Mouse (Mus musculus) CH12.LX (cell line): Measurements from ENCODE around the gene Cryzl2. TPM values are rescaled to one million over a fixed set of nuclear protein-coding genes. Genes with fewer than 3 reads are reported as not detected.

Experiments used
- DNase-seq: peaks from one replicate; pipeline ENCODE4 v3.0.0-alpha.2; 2013; ENCODE audit errors: extremely low read depth
- H3K27ac ChIP-seq: 2 replicates; pipeline ENCODE4 v1.5.1; 2012; ENCODE audit warnings: low read depth, mild to moderate bottlenecking, control low read depth, moderate library complexity; ENCODE audit not compliant: insufficient read depth
- H3K27me3 ChIP-seq: replicated peaks from 2 replicates; pipeline ENCODE3; 2012; ENCODE audit warnings: inconsistent platforms
- H3K36me3 ChIP-seq, 2 experiments: replicated peaks in 1 of 2; 2 replicates each; pipeline versions ENCODE3 to v1.6.1; 2012; ENCODE audit warnings: inconsistent platforms in 1 of 2, low read length in 1 of 2, mild to moderate bottlenecking in 1 of 2, mixed read lengths in 1 of 2, moderate library complexity in 1 of 2; ENCODE audit not compliant: control insufficient read depth in 1 of 2, insufficient read depth in 1 of 2
- H3K4me1 ChIP-seq, 2 experiments: 2 replicates each; pipeline ENCODE4 v1.6.1; 2012; ENCODE audit warnings: inconsistent platforms in 1 of 2, moderate library complexity in 1 of 2; ENCODE audit not compliant: insufficient read depth in 2 of 2, control insufficient read depth in 1 of 2
- H3K4me2 ChIP-seq: 2 replicates; pipeline ENCODE4 v1.6.1; 2012; ENCODE audit warnings: low read depth, mild to moderate bottlenecking, control low read depth; ENCODE audit not compliant: poor library complexity, insufficient read depth, severe bottlenecking
- H3K4me3 ChIP-seq, 3 experiments: fragments of 150-350 bp in 1 of 3; sonication (generic) in 1 of 3; replicated peaks in 1 of 3; 2 replicates each; pipeline versions ENCODE3 to v1.5.1; 2011 to 2012; ENCODE audit warnings: low read depth in 2 of 3, low read length in 2 of 3, mild to moderate bottlenecking in 2 of 3, moderate library complexity in 2 of 3, control low read depth in 1 of 3, improper control_type of control experiment in 1 of 3, inconsistent platforms in 1 of 3, mixed read lengths in 1 of 3; ENCODE audit not compliant: poor library complexity in 1 of 3
- H3K79me2 ChIP-seq: replicated peaks from 2 replicates; pipeline ENCODE4 v1.6.1; 2012; ENCODE audit warnings: mild to moderate bottlenecking, moderate library complexity; ENCODE audit not compliant: control insufficient read depth, poor library complexity, insufficient read depth, severe bottlenecking; ENCODE audit errors: extremely low read depth
- H3K9ac ChIP-seq: 2 replicates; pipeline ENCODE4 v1.6.1; 2012; ENCODE audit warnings: low read depth, mild to moderate bottlenecking, control low read depth, moderate library complexity; ENCODE audit not compliant: insufficient read depth
- H3K9me3 ChIP-seq: replicated peaks from 2 replicates; pipeline ENCODE3; 2012; ENCODE audit warnings: low read length, inconsistent platforms, mixed read lengths
- BHLHE40 ChIP-seq: IDR thresholded peaks from 2 replicates; pipeline ENCODE4 v1.6.1; 2011; ENCODE audit warnings: mild to moderate bottlenecking, low read depth, low read length, improper control_type of control experiment
- GABPA ChIP-seq: IDR thresholded peaks from 2 replicates; pipeline ENCODE4 v1.6.1; 2012; ENCODE audit warnings: low read depth, low read length, improper control_type of control experiment, inconsistent platforms; ENCODE audit not compliant: insufficient replicate concordance
- HCFC1 ChIP-seq: IDR thresholded peaks from 2 replicates; pipeline ENCODE4 v1.6.1; 2012; ENCODE audit warnings: low read depth, mild to moderate bottlenecking, inconsistent platforms, low read length, improper control_type of control experiment
- IRF4 ChIP-seq: IDR thresholded peaks from 2 replicates; pipeline ENCODE4 v1.6.1; 2014; ENCODE audit warnings: low read depth, mild to moderate bottlenecking, inconsistent platforms, low read length, improper control_type of control experiment
- MAX ChIP-seq: IDR thresholded peaks from 2 replicates; pipeline ENCODE4 v1.6.1; 2011; ENCODE audit warnings: low read length, improper control_type of control experiment
- MAZ ChIP-seq: IDR thresholded peaks from 2 replicates; pipeline ENCODE4 v1.6.1; 2012; ENCODE audit warnings: low read depth, mild to moderate bottlenecking, inconsistent platforms, low read length, improper control_type of control experiment, moderate library complexity
- MEF2A ChIP-seq: IDR thresholded peaks from 2 replicates; pipeline ENCODE4 v1.6.1; 2014; ENCODE audit warnings: low read depth, mild to moderate bottlenecking, inconsistent platforms, low read length, improper control_type of control experiment, borderline replicate concordance
- TBP ChIP-seq: conservative IDR thresholded peaks from 2 replicates; pipeline ENCODE4 v1.6.1; 2011; ENCODE audit warnings: low read depth, low read length, improper control_type of control experiment
- ZMIZ1 ChIP-seq: IDR thresholded peaks from 2 replicates; pipeline ENCODE4 v1.6.1; 2012; ENCODE audit warnings: low read depth, mild to moderate bottlenecking, inconsistent platforms, low read length, improper control_type of control experiment
- ZNF384 ChIP-seq: IDR thresholded peaks from 2 replicates; pipeline ENCODE4 v1.6.1; 2012; ENCODE audit warnings: low read depth, low read length, improper control_type of control experiment, inconsistent platforms
- dilution Hi-C: fragments of 300-500 bp; cut with MboI; formaldehyde crosslinking; loops from 2 replicates; pipeline ENCODE4 v1.14.3; 2020; ENCODE audit warnings: low sequenced_read_pairs; ENCODE audit not compliant: extremely low pct_unique_long_range_greater_than_20kb, extremely low pct_ligation_motif_present
- in situ Hi-C: fragments of 300-500 bp; cut with MboI; formaldehyde crosslinking; loops from 3 replicates; pipeline ENCODE4 v1.14.3; 2019; ENCODE audit warnings: low sequenced_read_pairs, low pct_ligation_motif_present, low pct_unique_long_range_greater_than_20kb, mixed read lengths
- polyA plus RNA-seq: library from polyadenylated mRNA; unstranded; fragments of >175 nt; gene quantifications from 2 replicates; pipeline ENCODE4 v1.2.1, GENCODE M21; 2012; ENCODE audit warnings: low read depth; ENCODE audit not compliant: insufficient read length
- total RNA-seq, 2 experiments: library from RNA; depleted of rRNA; stranded (reverse); fragments of 300-350 nt in 1 of 2; fragments of >200 nt in 1 of 2; gene quantifications; 2 replicates each; pipeline ENCODE4 v1.2.3; 2012 to 2014

Gene Cryzl2
- total and polyA plus RNA-seq, 3 experiments, result 22.5 to 41.0 (median 25.0) TPM

DNA sequence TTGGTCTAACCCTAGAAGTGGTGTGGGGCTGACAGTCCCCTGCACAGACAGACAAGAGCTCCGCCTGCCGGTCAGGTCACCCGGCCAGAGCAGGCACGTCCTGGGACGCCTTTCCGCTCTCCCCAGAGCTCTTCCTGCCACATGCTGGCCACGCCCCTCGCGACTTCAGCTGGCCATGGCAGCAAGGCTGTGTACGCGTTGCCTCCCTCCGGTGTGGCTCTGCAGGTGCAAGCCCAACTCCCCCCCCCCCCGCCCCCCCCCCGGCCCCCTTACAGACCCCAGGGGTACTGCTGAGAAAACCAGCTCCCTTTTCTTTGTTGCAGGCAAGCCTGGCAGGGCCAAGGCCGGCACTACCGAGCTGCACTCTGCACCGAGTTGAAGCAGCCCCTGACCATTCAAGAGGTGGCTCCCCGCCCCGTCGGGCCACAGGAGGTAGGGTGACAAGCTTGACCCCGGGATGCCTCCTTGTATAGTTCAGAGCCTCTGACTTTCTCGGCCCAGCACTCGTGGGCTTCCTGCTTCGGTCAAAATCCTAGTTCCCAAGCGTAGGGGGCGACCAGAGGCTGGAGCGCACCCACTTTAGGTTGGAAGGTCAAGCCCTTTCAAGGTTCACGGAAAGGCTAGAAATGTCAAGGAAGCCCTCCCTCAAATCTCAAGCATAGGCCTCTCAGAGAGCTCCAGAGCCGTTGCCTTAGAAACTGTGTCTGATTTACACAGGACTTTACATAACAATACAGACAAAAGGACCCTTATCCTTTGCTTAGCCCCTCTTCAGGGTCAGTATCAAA lies at the start of gene Cryzl2 (continued):
- TF ChIP-seq GABPA, result no peak

DNA sequence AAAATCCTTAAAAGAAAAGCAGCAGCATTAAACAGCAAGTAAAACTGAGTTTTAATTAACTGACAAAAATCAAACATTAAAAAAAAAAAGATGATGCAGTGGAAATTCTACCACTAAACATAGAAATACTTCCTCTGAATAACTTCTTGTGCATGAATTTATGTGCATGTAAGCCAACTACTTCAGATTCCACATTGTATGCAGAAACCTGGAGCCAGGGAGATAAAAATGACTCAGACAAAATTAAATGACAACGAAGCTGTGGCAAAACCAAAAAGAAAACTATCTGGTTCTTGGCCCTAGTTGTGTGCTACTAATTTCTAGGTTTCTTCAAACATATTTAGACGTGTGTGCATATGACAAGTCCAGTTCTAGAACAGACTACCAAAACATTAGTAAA lies 48.7 kb upstream of the Cryzl2 start:
- Histone ChIP-seq H3K4me3 (no peak overlapping the region), H3K79me2 (no peaks in the 10 kb centered on the region), H3K4me2 (no peak overlapping the region), H3K9ac (no peak overlapping the region), H3K9me3 (no peaks in the 10 kb centered on the region), H3K36me3 (peaks cover 0 to 2% of the 10 kb centered on the region in 2 experiments), H3K4me1 (peaks cover 0 to 23% of the 10 kb centered on the region in 2 experiments; a peak in 2 of 4 replicates), H3K27ac (no peak overlapping the region), H3K27me3 (peaks cover 10% of the 10 kb centered on the region)
- dilution Hi-C loops (no loop called here), in situ Hi-C loops (no loop called here)
- TF ChIP-seq HCFC1 (no peak), TBP (no peak), ZNF384 (no peak), ZMIZ1 (no peak), BHLHE40 (no peak), MAZ (no peak), GABPA (no peak), MEF2A (no peak)
- DNase-seq, result no peak

DNA sequence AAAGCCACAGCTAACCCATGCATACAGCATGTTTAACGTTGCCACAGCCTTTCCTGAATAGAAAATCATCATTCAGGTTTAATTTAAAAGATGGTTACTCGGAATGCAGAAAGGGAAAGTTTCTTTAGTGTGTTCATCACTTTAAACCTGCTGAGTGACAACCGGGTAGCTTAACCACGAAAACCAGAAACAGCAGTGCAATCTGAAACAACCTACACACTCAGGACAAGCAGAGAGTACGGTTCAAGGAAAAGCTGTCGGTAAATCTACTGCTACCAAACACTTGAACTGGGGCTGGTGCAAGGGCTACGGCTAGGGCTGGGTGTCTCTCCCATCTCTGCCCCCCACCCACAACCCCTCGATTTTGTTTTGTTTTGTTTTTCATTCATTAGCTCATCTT lies 47.4 kb upstream of the Cryzl2 start:
- Histone ChIP-seq H3K4me2 (peak overlapping the region; percentile 77), H3K9me3 (no peaks in the 10 kb centered on the region), H3K9ac (no peak overlapping the region; the same call in 1 of the 2 replicates), H3K27me3 (peaks cover 10% of the 10 kb centered on the region), H3K4me3 (peak overlapping the region in 2 of 3 experiments; percentile 32 to 76), H3K27ac (no peak overlapping the region), H3K36me3 (peaks cover 0 to 8% of the 10 kb centered on the region in 2 experiments), H3K4me1 (peaks cover 0 to 30% of the 10 kb centered on the region in 2 experiments; a peak in 2 of 4 replicates), H3K79me2 (no peaks in the 10 kb centered on the region)
- in situ Hi-C loops, result no loop called here
- dilution Hi-C loops, result no loop called here
- DNase-seq, result no peak
- TF ChIP-seq IRF4 (no peak), TBP (peak; percentile 44; the same call in 1 of the 2 replicates), MAX (no peak)
